ENCODE assay signal across 8 mouse cellular contexts in the genomic region with DNA sequence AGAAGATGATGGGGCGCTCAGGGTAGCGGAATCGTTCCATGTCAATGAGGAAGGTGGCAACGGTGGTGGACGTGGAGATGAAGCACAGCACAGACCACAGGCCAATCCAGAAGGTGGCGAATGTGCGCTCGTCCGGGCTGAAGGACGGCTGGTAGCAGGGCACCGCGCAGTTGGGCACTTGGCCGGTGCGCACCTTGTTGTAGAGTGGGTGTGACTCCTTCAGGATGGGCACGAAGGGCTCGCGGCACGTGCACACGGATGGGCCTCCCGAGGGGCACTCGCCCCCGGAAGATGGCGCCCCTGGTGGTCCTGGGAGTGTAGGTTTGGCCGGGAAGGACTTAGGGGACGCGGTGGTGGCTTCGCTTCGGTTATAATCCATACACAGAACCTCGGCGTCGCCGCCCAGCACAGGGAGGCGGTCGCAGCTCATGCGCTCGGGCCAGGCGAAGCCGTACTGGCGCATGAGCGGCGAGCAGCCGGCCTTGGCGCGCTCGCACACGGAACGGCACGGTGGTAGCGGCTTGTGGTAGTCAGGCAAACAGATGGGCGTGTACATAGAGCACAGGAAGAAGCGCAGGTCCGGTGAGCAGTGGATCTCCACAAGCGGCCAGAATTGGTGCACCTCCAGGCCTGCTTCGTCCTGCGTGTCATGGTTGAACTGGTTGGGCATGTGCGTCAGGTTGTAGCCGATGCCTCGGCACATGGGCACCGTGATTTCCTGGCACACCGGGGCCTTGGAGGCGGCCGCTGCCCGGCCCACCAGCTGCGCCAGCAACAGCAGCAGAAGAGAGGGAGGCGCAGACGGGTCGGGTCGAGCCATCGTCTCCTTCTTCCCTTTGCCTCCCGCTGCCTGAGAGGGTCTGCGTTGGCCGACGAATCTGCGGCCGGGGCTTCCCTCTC. TPM values are rescaled to one million over a fixed set of nuclear protein-coding genes. Genes with fewer than 3 reads are reported as not detected.
DNase-seq lines count a peak whose midpoint lies in the region; ATAC-seq and TF ChIP-seq lines count a peak whose summit lies in the region.

No protein-coding gene starts in this region.

- H3K9ac ChIP-seq in hindbrain, embryonic 15.5 days: peak overlapping the region; percentile 41; the same call in 1 of the 2 replicates
- 0 out of 2 replicates have a peak overlapping the region, but pooled peaks have one; percentile 51 for H3K9ac ChIP-seq in midbrain, postnatal 0 days (replicated peaks; ENCODE audit: low read length, poor library complexity, severe bottlenecking)
- H3K9ac ChIP-seq in stomach, embryonic 16.5 days (ENCODE audit: low read length): peak overlapping the region; percentile 83

- peak; percentile 50 for DNase-seq in left cerebral cortex, postnatal 4 days
- DNase-seq in left cerebral cortex, adult 8-10 months (ENCODE audit: low spot score in 2 of 2): no peak
- peak; percentile 31 for DNase-seq in cerebellum, adult 9-10 months
- DNase-seq in gastrocnemius, adult 18-20 months (ENCODE audit: low spot score): peak; percentile 31
- peak; percentile 69 for DNase-seq in liver
- DNase-seq in midbrain, postnatal 0 days (ENCODE audit: low spot score): peak; percentile 48

- WGBS in hindbrain, embryonic 15.5 days: 10% methylated on average over 74 of the region's 75 CpGs
- WGBS in midbrain, postnatal 0 days: 11% methylated on average over 74 of the region's 75 CpGs
- WGBS in stomach, embryonic 16.5 days: 7% methylated on average over 75 of the region's 75 CpGs

- H3K9me3 ChIP-seq in hindbrain, embryonic 15.5 days: no peaks in the 10 kb centered on the region
- H3K9me3 ChIP-seq in midbrain, postnatal 0 days (ENCODE audit: low read length): no peaks in the 10 kb centered on the region
- no peaks in the 10 kb centered on the region for H3K9me3 ChIP-seq in stomach, embryonic 16.5 days (replicated peaks; ENCODE audit: control insufficient read depth, low read length)

- H3K36me3 ChIP-seq in hindbrain, embryonic 15.5 days: no peaks in the 10 kb centered on the region
- H3K36me3 ChIP-seq in midbrain, postnatal 0 days (ENCODE audit: insufficient read depth, low read length): no peaks in the 10 kb centered on the region
- H3K36me3 ChIP-seq in stomach, embryonic 16.5 days (ENCODE audit: control insufficient read depth, insufficient read depth, low read length): no peaks in the 10 kb centered on the region

- H3K27ac ChIP-seq in hindbrain, embryonic 15.5 days (replicated peaks): no peak overlapping the region
- H3K27ac ChIP-seq in midbrain, postnatal 0 days (ENCODE audit: low read depth, low read length): no peak overlapping the region
- peak overlapping the region; percentile 90 for H3K27ac ChIP-seq in stomach, embryonic 16.5 days (ENCODE audit: low read length)

- H3K4me3 ChIP-seq in hindbrain, embryonic 15.5 days: peak overlapping the region; percentile 62
- H3K4me3 ChIP-seq in midbrain, postnatal 0 days (ENCODE audit: low read depth, low read length): peak overlapping the region; percentile 52
- peak overlapping the region; percentile 75 for H3K4me3 ChIP-seq in stomach, embryonic 16.5 days (replicated peaks; ENCODE audit: low read length)

- peaks cover 44% of the 10 kb centered on the region for H3K4me1 ChIP-seq in hindbrain, embryonic 15.5 days (replicated peaks)
- peaks cover 4% of the 10 kb centered on the region; the same call in 1 of the 2 replicates for H3K4me1 ChIP-seq in midbrain, postnatal 0 days (ENCODE audit: insufficient read depth, low read length)
- peaks cover 8% of the 10 kb centered on the region; the same call in 1 of the 2 replicates for H3K4me1 ChIP-seq in stomach, embryonic 16.5 days (ENCODE audit: control insufficient read depth, insufficient read depth, low read length)

- TF ChIP-seq CTCF in midbrain, postnatal 0 days (IDR thresholded peaks at IDR 0.05): peak; percentile 63

- ATAC-seq in hindbrain, embryonic 15.5 days (ENCODE audit: low FRiP score, low read depth): peak; percentile 20; the same call in 1 of the 2 replicates
- peak; percentile 29 for ATAC-seq in midbrain, postnatal 0 days (ENCODE audit: low FRiP score)
- ATAC-seq in stomach, embryonic 16.5 days (ENCODE audit: insufficient read depth, low FRiP score): no peak

- peaks cover 69% of the 10 kb centered on the region for H3K27me3 ChIP-seq in hindbrain, embryonic 15.5 days
- peaks cover 48% of the 10 kb centered on the region for H3K27me3 ChIP-seq in midbrain, postnatal 0 days (ENCODE audit: insufficient read depth, low read length)
- H3K27me3 ChIP-seq in stomach, embryonic 16.5 days (ENCODE audit: control insufficient read depth, insufficient read depth, low read length): peaks cover 6% of the 10 kb centered on the region; the same call in 1 of the 2 replicates

- peak overlapping the region; percentile 96 for H3K4me2 ChIP-seq in hindbrain, embryonic 15.5 days
- H3K4me2 ChIP-seq in midbrain, postnatal 0 days (ENCODE audit: low read depth, low read length, poor library complexity, severe bottlenecking): peak overlapping the region; percentile 98
- peak overlapping the region; percentile 94 for H3K4me2 ChIP-seq in stomach, embryonic 16.5 days (ENCODE audit: low read depth, low read length)

- intact Hi-C loops in left cerebral cortex, postnatal 4 days (cut with DNase I): loop anchor here (5.0 to 10.0 kb wide), 2 partner anchors 181 to 249 kb away; no protein-coding TSS in a partner anchor

RNA-seq across cellular contexts. Expression of a gene that starts 1.5 kb away (rescaled TPM):
- total RNA-seq in left cerebral cortex, postnatal 4 days (2021): 1 to 10 TPM; 1.0 to 1.1 TPM
- total RNA-seq in left cerebral cortex, adult 8-10 months (2022): 1 to 10 TPM; 2.2 to 2.8 (median 2.6) TPM
- total RNA-seq in gastrocnemius, adult 18-20 months (2021): 1 to 10 TPM; 1.8 to 2.2 TPM
- 0.14 and 0.21 TPM in 2 replicates for polyA plus RNA-seq in hindbrain, embryonic 15.5 days (2015; fragmentation: Nextera tagmentation; extraction: Ambion mirVana)
- 1.8 and 2.5 TPM in 2 replicates for total RNA-seq in midbrain, postnatal 0 days (2014; rRNA removed)
- 0.40 and 0.86 TPM in 2 replicates for polyA plus RNA-seq in midbrain, postnatal 0 days (2015; fragmentation: Nextera tagmentation; extraction: Ambion mirVana)
- polyA plus RNA-seq in stomach, embryonic 16.5 days (2015; fragmentation: Nextera tagmentation; extraction: Ambion mirVana): 5.5 and 5.7 TPM in 2 replicates

RNA-seq across cellular contexts. Expression of a gene that starts 45.8 kb away (rescaled TPM):
- 10 to 100 TPM; 30.6 to 33.1 TPM for total RNA-seq in left cerebral cortex, postnatal 4 days (2021)
- 10 to 100 TPM; 16.3 to 21.0 (median 19.7) TPM for total RNA-seq in left cerebral cortex, adult 8-10 months (2022)
- 10 to 100 TPM; 20.1 to 25.3 TPM for total RNA-seq in gastrocnemius, adult 18-20 months (2021)
- polyA plus RNA-seq in hindbrain, embryonic 15.5 days (2015; fragmentation: Nextera tagmentation; extraction: Ambion mirVana): 4.2 and 5.2 TPM in 2 replicates
- total RNA-seq in midbrain, postnatal 0 days (2014; rRNA removed): 14.6 and 36.6 TPM in 2 replicates
- 2.9 and 4.1 TPM in 2 replicates for polyA plus RNA-seq in midbrain, postnatal 0 days (2015; fragmentation: Nextera tagmentation; extraction: Ambion mirVana)
- 3.5 and 4.0 TPM in 2 replicates for polyA plus RNA-seq in stomach, embryonic 16.5 days (2015; fragmentation: Nextera tagmentation; extraction: Ambion mirVana)

Comparison
In these comparisons a context has a peak if more than half of its experiments do, and no peak if none do; other contexts are left out.
1. DNase-seq: peak in left cerebral cortex, postnatal 4 days (single experiment), cerebellum, adult 9-10 months (single experiment), gastrocnemius, adult 18-20 months (single experiment), liver (single experiment) and midbrain, postnatal 0 days (single experiment); none in left cerebral cortex, adult 8-10 months (0 of 2).
2. Peak in every context shown above with its lines, with median percentiles within 50 percentile points of each other: H3K4me2 ChIP-seq, H3K4me3 ChIP-seq and H3K9ac ChIP-seq.